Mouse (Mus musculus) hindbrain, embryonic 16.5 days (tissue): ENCODE measurements around the gene Sgce. TPM values are rescaled to one million over a fixed set of nuclear protein-coding genes. Genes with fewer than 3 reads are reported as not detected.
"Not testable (repeated sequence)": the region's sequence is repeated elsewhere in the genome, so short reads cannot be mapped to it uniquely, and the experiment has no call there.

Source experiments
- ATAC-seq: fragments of 200-750 bp; cut with Nextera tagmentation; 2 replicates; pipeline ENCODE4 v1.8.0; 2017; ENCODE audit warnings: moderate TSS enrichment, moderate library complexity
- H3K27ac ChIP-seq: fragments of 300-500 bp; sonication (generic); 2 replicates; pipeline ENCODE4 v1.5.1; 2014; ENCODE audit warnings: low read depth, mild to moderate bottlenecking, control low read depth, low read length, moderate library complexity
- H3K27me3 ChIP-seq: fragments of 300-500 bp; sonication (generic); replicated peaks from 2 replicates; pipeline ENCODE4 v1.6.1; 2014; ENCODE audit warnings: low read length; ENCODE audit not compliant: control insufficient read depth, insufficient read depth
- H3K36me3 ChIP-seq: fragments of 300-500 bp; sonication (generic); 2 replicates; pipeline ENCODE4 v1.6.1; 2014; ENCODE audit warnings: mild to moderate bottlenecking, low read length, moderate library complexity, mixed read lengths; ENCODE audit not compliant: control insufficient read depth, insufficient read depth
- H3K4me1 ChIP-seq: fragments of 300-500 bp; sonication (generic); 2 replicates; pipeline ENCODE4 v1.6.1; 2014; ENCODE audit warnings: low read depth, low read length; ENCODE audit not compliant: control insufficient read depth, insufficient read depth
- H3K4me2 ChIP-seq: fragments of 300-500 bp; sonication (generic); 2 replicates; pipeline ENCODE4 v1.6.1; 2014; ENCODE audit warnings: mild to moderate bottlenecking, low read length, control low read depth, moderate library complexity
- H3K4me3 ChIP-seq: fragments of 300-500 bp; sonication (generic); 2 replicates; pipeline ENCODE4 v1.5.1; 2014; ENCODE audit warnings: mild to moderate bottlenecking, low read length, control low read depth, moderate library complexity
- H3K9ac ChIP-seq: fragments of 300-500 bp; sonication (generic); 2 replicates; pipeline ENCODE4 v1.6.1; 2014; ENCODE audit warnings: low read depth, mild to moderate bottlenecking, control low read depth, low read length, moderate library complexity
- H3K9me3 ChIP-seq: fragments of 300-500 bp; sonication (generic); 2 replicates; pipeline ENCODE4 v1.6.1; 2014; ENCODE audit warnings: mild to moderate bottlenecking, low read length, moderate library complexity; ENCODE audit not compliant: control insufficient read depth
- WGBS: fragments of 180-500 bp; shearing (Covaris S2); extraction: QIAGEN DNeasy Blood & Tissue Kit; methylation state at CpG from one replicate; pipeline ENCODE4 v1.1.7; 2014; 5-methylcytosine and 5-hydroxymethylcytosine counted together
- polyA plus RNA-seq: library from polyadenylated mRNA; unstranded; fragments of >200 nt; fragmentation: Nextera tagmentation; extraction: Ambion mirVana; gene quantifications from 2 replicates; pipeline ENCODE4 v1.2.1, GENCODE M21; 2015

The Sgce gene
- polyA plus RNA-seq, 1 experiment from 2014 or later = 59.7 TPM

GRCm38 (mm10) chr6:4677356-4677761 lies 69.6 kb downstream of the Sgce start:
- Histone ChIP-seq H3K9me3 (no peaks in the 10 kb centered on the region), H3K27me3 (no peaks in the 10 kb centered on the region), H3K36me3 (no peaks in the 10 kb centered on the region), H3K4me2 (no peak overlapping the region), H3K4me1 (peaks cover 3% of the 10 kb centered on the region; the same call in 1 of the 2 replicates), H3K9ac (no peak overlapping the region), H3K27ac (no peak overlapping the region), H3K4me3 (no peak overlapping the region)
- ATAC-seq = no peak
- WGBS = 22% methylated on average over 1 of the region's 1 CpGs

- 94% methylated on average over 6 of the region's 6 CpGs for WGBS
- H3K27me3 ChIP-seq = no peaks in the 10 kb centered on the region
- H3K4me2 ChIP-seq = no peak overlapping the region
- H3K9me3 ChIP-seq = no peaks in the 10 kb centered on the region
- no peak overlapping the region for H3K9ac ChIP-seq
- H3K4me3 ChIP-seq = no peak overlapping the region
- no peak overlapping the region for H3K27ac ChIP-seq
- no peaks in the 10 kb centered on the region for H3K4me1 ChIP-seq
- no peak for ATAC-seq
- no peaks in the 10 kb centered on the region for H3K36me3 ChIP-seq
Measured at GRCm38 (mm10) chr6:4665154-4665553, 81.9 kb downstream of the Sgce start.

GRCm38 (mm10) chr6:4664313-4664712 lies 82.7 kb downstream of the Sgce start:
- Histone ChIP-seq H3K4me1 (no peaks in the 10 kb centered on the region), H3K36me3 (no peaks in the 10 kb centered on the region), H3K4me3 (no peak overlapping the region), H3K4me2 (no peak overlapping the region), H3K9ac (no peak overlapping the region), H3K27ac (no peak overlapping the region), H3K27me3 (no peaks in the 10 kb centered on the region), H3K9me3 (no peaks in the 10 kb centered on the region)
- no peak for ATAC-seq
- 80% methylated on average over 2 of the region's 2 CpGs for WGBS

DNA sequence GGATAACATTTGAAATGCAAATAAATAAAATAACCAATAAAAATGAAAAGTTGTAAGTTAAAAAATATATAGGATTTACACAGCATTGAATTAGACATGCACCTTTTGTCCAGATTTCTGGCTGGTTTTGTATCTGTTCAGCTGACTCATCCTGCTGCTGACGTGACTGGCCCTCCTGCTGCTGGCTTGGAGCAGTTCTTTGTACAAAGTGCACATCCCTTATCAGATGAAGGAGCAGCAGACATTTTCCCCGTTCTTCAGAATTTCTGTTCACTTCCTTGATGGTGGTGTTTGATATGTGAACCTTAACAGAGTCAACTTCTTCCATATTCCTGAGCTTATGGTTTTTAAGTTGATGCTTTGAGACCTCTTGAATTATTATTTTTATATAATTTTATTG lies 83.5 kb downstream of the Sgce start:
- WGBS = 54% methylated on average over 2 of the region's 2 CpGs

GRCm38 (mm10) chr6:4658861-4659260 lies 88.1 kb downstream of the Sgce start:
- no peak overlapping the region for H3K27ac ChIP-seq
- no peak overlapping the region for H3K4me2 ChIP-seq
- no peak overlapping the region for H3K4me3 ChIP-seq
- WGBS = 81% methylated on average over 13 of the region's 13 CpGs
- no peaks in the 10 kb centered on the region for H3K36me3 ChIP-seq
- H3K9ac ChIP-seq = no peak overlapping the region
- no peaks in the 10 kb centered on the region for H3K27me3 ChIP-seq
- no peaks in the 10 kb centered on the region for H3K9me3 ChIP-seq
- ATAC-seq = no peak
- no peaks in the 10 kb centered on the region for H3K4me1 ChIP-seq

More for the DNA sequence above, 83.5 kb downstream of the Sgce start:
- ATAC-seq = no peak
- no peak overlapping the region for H3K4me2 ChIP-seq
- H3K9me3 ChIP-seq = no peaks in the 10 kb centered on the region
- no peaks in the 10 kb centered on the region for H3K27me3 ChIP-seq
- no peaks in the 10 kb centered on the region for H3K36me3 ChIP-seq
- H3K9ac ChIP-seq = no peak overlapping the region
- H3K27ac ChIP-seq = no peak overlapping the region
- H3K4me3 ChIP-seq = no peak overlapping the region
- no peaks in the 10 kb centered on the region for H3K4me1 ChIP-seq

DNA sequence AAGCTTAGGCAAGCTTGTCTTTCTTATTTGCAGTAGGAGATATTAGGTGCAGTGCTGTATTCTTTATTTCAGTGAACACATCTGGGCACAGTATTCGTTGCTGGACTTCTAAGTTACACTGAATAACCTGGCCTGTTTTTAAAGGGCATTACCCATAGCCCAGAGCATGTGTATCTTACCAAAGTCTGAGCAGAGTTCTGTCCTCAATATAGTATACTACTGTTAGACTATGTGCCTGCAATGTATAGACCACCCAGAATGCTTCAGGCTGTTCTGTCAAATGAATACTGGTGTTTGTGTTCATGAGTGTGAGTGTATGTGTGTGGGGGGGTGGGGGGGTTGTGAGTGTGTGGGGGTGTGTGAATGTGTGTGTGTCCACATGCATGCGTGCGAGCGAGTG lies 91.1 kb downstream of the Sgce start:
- ATAC-seq = peak; percentile 20; the same call in 1 of the 2 replicates
- Histone ChIP-seq H3K4me1 (no peaks in the 10 kb centered on the region), H3K9me3 (peaks cover 3% of the 10 kb centered on the region; the same call in 1 of the 2 replicates), H3K9ac (no peak overlapping the region), H3K36me3 (no peaks in the 10 kb centered on the region), H3K4me2 (no peak overlapping the region), H3K27ac (no peak overlapping the region), H3K4me3 (no peak overlapping the region), H3K27me3 (no peaks in the 10 kb centered on the region)
- 91% methylated on average over 4 of the region's 4 CpGs for WGBS

DNA sequence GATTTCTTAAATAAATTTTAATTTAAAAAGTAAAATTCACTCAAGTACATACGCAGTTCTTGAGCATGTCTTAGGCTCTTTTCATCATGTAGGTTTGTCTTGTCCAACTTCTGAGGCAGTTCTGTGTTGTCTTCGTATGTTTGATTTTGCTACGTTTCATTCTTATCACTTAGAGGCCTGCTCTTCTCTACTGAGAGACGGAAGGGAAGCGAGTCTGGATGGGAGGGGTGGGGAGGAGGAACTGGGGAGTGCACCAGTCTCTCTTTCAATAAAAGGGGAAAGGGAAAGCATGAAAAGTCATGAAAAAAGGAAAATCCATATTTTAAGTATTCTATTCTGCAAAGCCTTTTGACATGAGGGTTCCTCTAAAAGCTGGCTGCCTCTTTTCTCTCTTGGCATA lies 91.5 kb downstream of the Sgce start:
- 73% methylated on average over 5 of the region's 5 CpGs for WGBS
- H3K4me1 ChIP-seq = no peaks in the 10 kb centered on the region
- no peak for ATAC-seq
- H3K36me3 ChIP-seq = no peaks in the 10 kb centered on the region
- no peaks in the 10 kb centered on the region for H3K27me3 ChIP-seq
- peaks cover 3% of the 10 kb centered on the region; the same call in 1 of the 2 replicates for H3K9me3 ChIP-seq
- H3K9ac ChIP-seq = no peak overlapping the region
- H3K4me3 ChIP-seq = no peak overlapping the region
- H3K27ac ChIP-seq = no peak overlapping the region
- no peak overlapping the region for H3K4me2 ChIP-seq

- WGBS = 98% methylated on average over 12 of the region's 12 CpGs
- not testable (repeated sequence) for H3K27me3 ChIP-seq, H3K9ac ChIP-seq, H3K4me2 ChIP-seq, H3K4me3 ChIP-seq, H3K9me3 ChIP-seq, H3K4me1 ChIP-seq, H3K36me3 ChIP-seq, ATAC-seq, H3K27ac ChIP-seq
Measured at GRCm38 (mm10) chr6:4653741-4654140, 93.3 kb downstream of the Sgce start.

- Histone ChIP-seq H3K4me3 (no peak overlapping the region), H3K36me3 (no peaks in the 10 kb centered on the region), H3K9ac (no peak overlapping the region), H3K4me1 (no peaks in the 10 kb centered on the region), H3K9me3 (peaks cover 3% of the 10 kb centered on the region; the same call in 1 of the 2 replicates), H3K27me3 (no peaks in the 10 kb centered on the region), H3K27ac (no peak overlapping the region), H3K4me2 (no peak overlapping the region)
- ATAC-seq = no peak
- 83% methylated on average over 8 of the region's 8 CpGs for WGBS
Measured at GRCm38 (mm10) chr6:4652596-4653134, 94.3 kb downstream of the Sgce start.

DNA sequence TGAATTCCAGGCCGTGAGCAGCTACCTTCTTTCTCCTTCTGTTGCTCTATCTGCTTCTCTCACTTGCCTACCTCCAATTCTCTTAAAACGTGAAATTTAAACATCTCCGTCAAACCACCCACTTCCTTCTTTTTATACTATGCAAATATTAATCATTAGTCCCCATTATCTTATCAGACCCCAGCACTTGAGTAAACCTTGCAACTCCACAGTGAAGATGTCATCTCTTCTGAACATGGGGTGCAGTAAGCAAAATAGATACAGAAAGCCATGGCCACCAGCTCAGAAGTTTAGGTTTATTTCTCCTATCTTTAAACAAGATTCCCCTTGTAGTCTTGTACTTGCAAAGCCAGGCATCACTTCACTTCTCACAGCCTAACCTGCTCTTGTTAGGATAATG lies 99.7 kb downstream of the Sgce start:
- WGBS = 91% methylated on average over 3 of the region's 3 CpGs
- H3K27me3 ChIP-seq = no peaks in the 10 kb centered on the region
- ATAC-seq = no peak

More for the DNA sequence above, 99.7 kb downstream of the Sgce start:
- Histone ChIP-seq H3K9ac (no peak overlapping the region), H3K27ac (no peak overlapping the region), H3K36me3 (no peaks in the 10 kb centered on the region), H3K4me2 (no peak overlapping the region), H3K9me3 (no peaks in the 10 kb centered on the region), H3K4me1 (no peaks in the 10 kb centered on the region), H3K4me3 (no peak overlapping the region)
